ENCODE assay signal across 8 mouse cellular contexts in the genomic region with DNA sequence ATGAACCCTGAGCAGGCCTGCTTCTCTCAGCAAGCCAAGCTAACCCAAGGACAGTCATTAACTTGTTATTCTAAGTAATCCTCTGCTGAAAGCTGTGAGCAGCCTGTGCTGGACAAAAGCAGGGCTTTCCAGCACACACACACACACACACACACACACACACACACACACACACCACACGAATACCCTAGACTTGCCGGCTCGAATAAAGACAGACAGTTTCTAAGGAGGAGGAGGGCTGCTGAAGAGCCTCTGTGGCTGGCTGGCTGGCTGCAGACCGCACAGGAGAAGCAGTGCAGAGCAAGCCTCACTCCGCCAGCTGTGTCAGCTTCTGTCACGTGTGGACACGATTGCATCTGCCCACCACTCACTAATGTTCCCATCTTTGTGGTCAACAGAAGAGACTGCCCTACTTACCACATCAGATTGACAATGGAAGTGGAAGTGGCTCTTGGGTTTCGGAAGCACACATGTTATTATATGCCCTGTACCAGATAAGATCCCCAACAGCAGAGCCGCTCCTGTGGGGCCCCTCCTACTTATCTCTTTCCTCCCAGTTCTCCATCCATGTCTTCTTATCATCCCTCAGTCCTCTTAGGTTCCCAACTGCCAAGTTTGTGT.
A peak's percentile ranks its signal among the peaks of the same experiment; 100 is the strongest.
DNase-seq lines count a peak whose midpoint lies in the region; ATAC-seq and TF ChIP-seq lines count a peak whose summit lies in the region.

No protein-coding gene starts in this region.

- no peaks in the 10 kb centered on the region for H3K9me3 ChIP-seq in heart, embryonic 12.5 days (replicated peaks)
- no peaks in the 10 kb centered on the region for H3K9me3 ChIP-seq in embryonic facial prominence, embryonic 13.5 days
- no peaks in the 10 kb centered on the region for H3K9me3 ChIP-seq in hindbrain, postnatal 0 days (ENCODE audit: low read length)
- H3K9me3 ChIP-seq in liver, embryonic 13.5 days (replicated peaks) = no peaks in the 10 kb centered on the region

- H3K27ac ChIP-seq in heart, embryonic 12.5 days (ENCODE audit: poor library complexity, severe bottlenecking) = peak overlapping the region; percentile 56
- H3K27ac ChIP-seq in embryonic facial prominence, embryonic 13.5 days = 0 out of 2 replicates have a peak overlapping the region, but pooled peaks have one; percentile 16
- peak overlapping the region; percentile 26; the same call in 1 of the 2 replicates for H3K27ac ChIP-seq in hindbrain, postnatal 0 days
- H3K27ac ChIP-seq in liver, embryonic 13.5 days = peak overlapping the region; percentile 93

- H3K9ac ChIP-seq in heart, embryonic 12.5 days = no peak overlapping the region
- no peak overlapping the region for H3K9ac ChIP-seq in embryonic facial prominence, embryonic 13.5 days
- H3K9ac ChIP-seq in hindbrain, postnatal 0 days (replicated peaks; ENCODE audit: low read length) = no peak overlapping the region
- H3K9ac ChIP-seq in liver, embryonic 13.5 days = peak overlapping the region; percentile 76

- no peak overlapping the region; the same call in 1 of the 2 replicates for H3K4me3 ChIP-seq in heart, embryonic 12.5 days
- H3K4me3 ChIP-seq in embryonic facial prominence, embryonic 13.5 days = no peak overlapping the region
- no peak overlapping the region for H3K4me3 ChIP-seq in hindbrain, postnatal 0 days (ENCODE audit: low read length)
- H3K4me3 ChIP-seq in liver, embryonic 13.5 days (replicated peaks) = peak overlapping the region; percentile 64

- H3K4me1 ChIP-seq in heart, embryonic 12.5 days (replicated peaks) = peaks cover 45% of the 10 kb centered on the region
- H3K4me1 ChIP-seq in embryonic facial prominence, embryonic 13.5 days = peaks cover 48% of the 10 kb centered on the region
- no peaks in the 10 kb centered on the region for H3K4me1 ChIP-seq in hindbrain, postnatal 0 days (ENCODE audit: insufficient read depth, low read length)
- peaks cover 77% of the 10 kb centered on the region for H3K4me1 ChIP-seq in liver, embryonic 13.5 days (replicated peaks)

- H3K4me2 ChIP-seq in heart, embryonic 12.5 days = peak overlapping the region; percentile 57
- no peak overlapping the region for H3K4me2 ChIP-seq in embryonic facial prominence, embryonic 13.5 days
- H3K4me2 ChIP-seq in hindbrain, postnatal 0 days (ENCODE audit: low read depth, low read length) = no peak overlapping the region
- H3K4me2 ChIP-seq in liver, embryonic 13.5 days = peak overlapping the region; percentile 74

- H3K27me3 ChIP-seq in heart, embryonic 12.5 days (replicated peaks) = no peaks in the 10 kb centered on the region
- H3K27me3 ChIP-seq in embryonic facial prominence, embryonic 13.5 days = no peaks in the 10 kb centered on the region
- H3K27me3 ChIP-seq in hindbrain, postnatal 0 days (ENCODE audit: insufficient read depth, low read length) = no peaks in the 10 kb centered on the region
- 0 out of 2 replicates have a peak, but pooled peaks cover 2% of the 10 kb centered on the region for H3K27me3 ChIP-seq in liver, embryonic 13.5 days

- peak; percentile 82 for ATAC-seq in heart, embryonic 12.5 days (ENCODE audit: insufficient number of reproducible peaks, low FRiP score)
- ATAC-seq in embryonic facial prominence, embryonic 13.5 days (ENCODE audit: insufficient number of reproducible peaks, insufficient read depth, low FRiP score, low TSS enrichment, low read depth) = no peak; the same call in 1 of the 2 replicates
- ATAC-seq in hindbrain, postnatal 0 days = peak; percentile 92
- peak; percentile 97 for ATAC-seq in liver, embryonic 13.5 days (ENCODE audit: low read depth)

- 3% methylated on average over 9 of the region's 9 CpGs for WGBS in heart, embryonic 12.5 days
- WGBS in embryonic facial prominence, embryonic 13.5 days = 22% methylated on average over 9 of the region's 9 CpGs
- whole genome bisulfite sequencing in hindbrain, postnatal 0 days = 24% methylated on average over 9 of the region's 9 CpGs
- 5% methylated on average over 9 of the region's 9 CpGs for WGBS in liver, embryonic 13.5 days (ENCODE audit: insufficient replicate concordance)

- no peak for TF ChIP-seq CTCF in hindbrain, postnatal 0 days (IDR thresholded peaks at IDR 0.05; ENCODE audit: low read depth)

- DNase-seq in heart, adult 8-10 months (ENCODE audit: low spot score) = no peak
- peak; percentile 55 for DNase-seq in hindbrain, postnatal 0 days (ENCODE audit: low spot score)
- DNase-seq in liver, embryonic 13.5 days = peak; percentile 62
- DNase-seq in right cerebral cortex, postnatal 10 days (ENCODE audit: low spot score in 2 of 2) = peak; percentile 50 to 62
- no peak for DNase-seq in urinary bladder, adult 18-20 months (ENCODE audit: low spot score in 2 of 2)
- DNase-seq in cerebellum, postnatal 36 days = no peak

- H3K36me3 ChIP-seq in heart, embryonic 12.5 days = no peaks in the 10 kb centered on the region
- H3K36me3 ChIP-seq in embryonic facial prominence, embryonic 13.5 days = no peaks in the 10 kb centered on the region
- no peaks in the 10 kb centered on the region for H3K36me3 ChIP-seq in hindbrain, postnatal 0 days (ENCODE audit: insufficient read depth, low read length)
- no peaks in the 10 kb centered on the region for H3K36me3 ChIP-seq in liver, embryonic 13.5 days

Comparison
In these comparisons a context has a peak if more than half of its experiments do, and no peak if none do; other contexts are left out.
1. H3K27ac ChIP-seq: peak in every context shown above with its lines; median percentile 93 in liver, embryonic 13.5 days; 56 in heart, embryonic 12.5 days; 26 in hindbrain, postnatal 0 days; 16 in embryonic facial prominence, embryonic 13.5 days.
2. H3K4me2 ChIP-seq: peak in heart, embryonic 12.5 days (single experiment) and liver, embryonic 13.5 days (single experiment); none in embryonic facial prominence, embryonic 13.5 days (single experiment) and hindbrain, postnatal 0 days (single experiment).
3. DNase-seq: peak in hindbrain, postnatal 0 days (single experiment), liver, embryonic 13.5 days (single experiment) and right cerebral cortex, postnatal 10 days (2 of 2); none in heart, adult 8-10 months (single experiment), urinary bladder, adult 18-20 months (0 of 2) and cerebellum, postnatal 36 days (0 of 2).